Comparison of ENCODE assay signal across 8 mouse cellular contexts in the genomic region with DNA sequence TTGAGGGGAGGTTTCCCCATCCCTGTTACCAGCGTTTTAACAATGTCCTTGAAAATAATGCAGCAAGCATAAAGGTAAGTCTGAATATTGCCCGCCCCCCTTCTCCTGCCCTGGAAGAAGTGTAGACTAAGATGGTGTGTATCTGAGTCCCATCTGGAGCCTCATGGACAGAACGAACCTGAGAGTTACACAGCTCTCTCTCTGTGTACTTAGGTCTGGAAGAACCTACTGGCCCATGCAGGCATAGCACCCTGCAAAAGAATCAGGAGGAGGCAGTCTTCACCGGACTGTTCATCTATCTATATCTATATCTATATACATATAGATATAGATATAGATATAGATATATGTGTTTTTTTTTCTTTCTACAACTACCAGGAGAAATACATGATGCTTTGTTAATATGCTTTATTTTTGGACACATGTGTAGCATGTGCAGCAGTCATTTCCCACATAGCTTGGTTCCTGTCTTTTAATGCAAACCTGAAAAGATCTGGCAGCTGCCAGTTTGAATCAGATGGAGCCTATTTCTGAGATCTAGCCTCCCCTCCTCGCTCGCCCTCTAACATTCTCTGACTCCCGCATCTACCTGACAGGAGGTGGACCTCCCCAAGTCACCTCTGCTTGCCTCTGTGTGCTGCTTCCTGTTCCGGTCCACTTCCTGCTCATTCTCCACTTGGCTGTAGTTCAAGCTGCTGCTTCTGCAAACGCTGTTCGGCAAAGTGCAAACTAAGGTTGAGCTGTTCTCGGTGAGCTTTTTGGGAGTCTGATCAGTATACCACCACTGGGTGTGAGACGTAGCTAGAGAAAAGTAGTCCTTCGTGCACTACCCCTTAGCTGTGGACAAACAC. TPM values are rescaled to one million over a fixed set of nuclear protein-coding genes. Genes with fewer than 3 reads are reported as not detected.
DNase-seq lines count a peak whose midpoint lies in the region; ATAC-seq lines count a peak whose summit lies in the region.

No protein-coding gene starts in this region.

- H3K27me3 ChIP-seq in embryonic facial prominence, embryonic 10.5 days (replicated peaks; ENCODE audit: low read depth, poor library complexity, severe bottlenecking): peaks cover 4% of the 10 kb centered on the region; the same call in 1 of the 2 replicates
- no peaks in the 10 kb centered on the region for H3K27me3 ChIP-seq in intestine, embryonic 15.5 days (replicated peaks)
- H3K27me3 ChIP-seq in lung, embryonic 15.5 days: no peaks in the 10 kb centered on the region

- intact Hi-C loops in left cerebral cortex, postnatal 14 days (cut with DNase I): no loop called here

- H3K9ac ChIP-seq in intestine, embryonic 15.5 days: no peak overlapping the region
- H3K9ac ChIP-seq in lung, embryonic 15.5 days: no peak overlapping the region

- no peak for ATAC-seq in intestine, embryonic 15.5 days
- ATAC-seq in lung, embryonic 15.5 days (ENCODE audit: borderline replicate concordance, extremely low read depth, low FRiP score, low TSS enrichment): no peak

- WGBS in embryonic facial prominence, embryonic 10.5 days: 82% methylated on average over 13 of the region's 13 CpGs
- WGBS in intestine, embryonic 15.5 days: 66% methylated on average over 13 of the region's 13 CpGs
- WGBS in lung, embryonic 15.5 days: 54% methylated on average over 13 of the region's 13 CpGs

- peak overlapping the region; percentile 79; the same call in 1 of the 2 replicates for H3K4me3 ChIP-seq in embryonic facial prominence, embryonic 10.5 days
- 0 out of 2 replicates have a peak overlapping the region, but pooled peaks have one; percentile 62 for H3K4me3 ChIP-seq in intestine, embryonic 15.5 days (replicated peaks)
- H3K4me3 ChIP-seq in lung, embryonic 15.5 days: peak overlapping the region; percentile 83

- H3K4me1 ChIP-seq in embryonic facial prominence, embryonic 10.5 days: peaks cover 10% of the 10 kb centered on the region
- H3K4me1 ChIP-seq in intestine, embryonic 15.5 days (replicated peaks): peaks cover 3% of the 10 kb centered on the region; the same call in 1 of the 2 replicates
- H3K4me1 ChIP-seq in lung, embryonic 15.5 days: peaks cover 20% of the 10 kb centered on the region

- no peaks in the 10 kb centered on the region for H3K9me3 ChIP-seq in embryonic facial prominence, embryonic 10.5 days
- no peaks in the 10 kb centered on the region for H3K9me3 ChIP-seq in intestine, embryonic 15.5 days
- H3K9me3 ChIP-seq in lung, embryonic 15.5 days: no peaks in the 10 kb centered on the region

- peaks cover 22% of the 10 kb centered on the region for H3K36me3 ChIP-seq in embryonic facial prominence, embryonic 10.5 days (replicated peaks)
- peaks cover 3% of the 10 kb centered on the region; the same call in 1 of the 2 replicates for H3K36me3 ChIP-seq in intestine, embryonic 15.5 days
- no peaks in the 10 kb centered on the region; the same call in 1 of the 2 replicates for H3K36me3 ChIP-seq in lung, embryonic 15.5 days

- peak overlapping the region; percentile 93 for H3K4me2 ChIP-seq in intestine, embryonic 15.5 days (replicated peaks)
- H3K4me2 ChIP-seq in lung, embryonic 15.5 days: peak overlapping the region; percentile 99

- peak; percentile 38 to 51 for DNase-seq in lung, adult 18-20 months
- no peak for DNase-seq in lung, postnatal 14 days
- DNase-seq in embryonic facial prominence, embryonic 10.5 days (ENCODE audit: low spot score): peak; percentile 13
- DNase-seq in retina, postnatal 1 day: peak; percentile 32
- DNase-seq in left cerebral cortex, postnatal 14 days (ENCODE audit: low spot score in 2 of 2): no peak
- DNase-seq in cerebellum, adult 11 months: no peak

- no peak overlapping the region for H3K27ac ChIP-seq in embryonic facial prominence, embryonic 10.5 days (replicated peaks)
- H3K27ac ChIP-seq in intestine, embryonic 15.5 days: no peak overlapping the region; the same call in 1 of the 2 replicates
- H3K27ac ChIP-seq in lung, embryonic 15.5 days: no peak overlapping the region

RNA-seq across cellular contexts. Expression of a gene that starts 1.5 kb away (rescaled TPM):
- 30.7 and 37.1 TPM in 2 replicates for polyA plus RNA-seq in embryonic facial prominence, embryonic 10.5 days (2016; fragmentation: Nextera tagmentation; extraction: Ambion mirVana)
- 26.5 and 28.3 TPM in 2 replicates for polyA plus RNA-seq in intestine, embryonic 15.5 days (2015; fragmentation: Nextera tagmentation; extraction: Ambion mirVana)
- polyA plus RNA-seq in lung, embryonic 15.5 days (2015; fragmentation: Nextera tagmentation; extraction: Ambion mirVana): 33.4 and 35.5 TPM in 2 replicates
- 10 to 100 TPM; 53.4 to 58.7 TPM for total RNA-seq in left cerebral cortex, postnatal 14 days (2021)

RNA-seq across cellular contexts. Expression of a gene that starts 36.2 kb away (rescaled TPM):
- 62.1 and 66.3 TPM in 2 replicates for polyA plus RNA-seq in embryonic facial prominence, embryonic 10.5 days (2016; fragmentation: Nextera tagmentation; extraction: Ambion mirVana)
- 85.8 and 86.2 TPM in 2 replicates for polyA plus RNA-seq in intestine, embryonic 15.5 days (2015; fragmentation: Nextera tagmentation; extraction: Ambion mirVana)
- polyA plus RNA-seq in lung, embryonic 15.5 days (2015; fragmentation: Nextera tagmentation; extraction: Ambion mirVana): 88.9 and 91.7 TPM in 2 replicates
- total RNA-seq in left cerebral cortex, postnatal 14 days (2021): 100 to 1,000 TPM; 120 to 124 TPM

Comparison
In these comparisons a context has a peak if more than half of its experiments do, and no peak if none do; other contexts are left out.
1. DNase-seq: peak in lung, adult 18-20 months (2 of 2), embryonic facial prominence, embryonic 10.5 days (single experiment) and retina, postnatal 1 day (single experiment); none in lung, postnatal 14 days (single experiment), left cerebral cortex, postnatal 14 days (0 of 2) and cerebellum, adult 11 months (single experiment).
2. Peak in every context shown above with its lines, with median percentiles within 50 percentile points of each other: H3K4me3 ChIP-seq.